10 mouse cellular contexts compared by ENCODE assay signal in the genomic region with DNA sequence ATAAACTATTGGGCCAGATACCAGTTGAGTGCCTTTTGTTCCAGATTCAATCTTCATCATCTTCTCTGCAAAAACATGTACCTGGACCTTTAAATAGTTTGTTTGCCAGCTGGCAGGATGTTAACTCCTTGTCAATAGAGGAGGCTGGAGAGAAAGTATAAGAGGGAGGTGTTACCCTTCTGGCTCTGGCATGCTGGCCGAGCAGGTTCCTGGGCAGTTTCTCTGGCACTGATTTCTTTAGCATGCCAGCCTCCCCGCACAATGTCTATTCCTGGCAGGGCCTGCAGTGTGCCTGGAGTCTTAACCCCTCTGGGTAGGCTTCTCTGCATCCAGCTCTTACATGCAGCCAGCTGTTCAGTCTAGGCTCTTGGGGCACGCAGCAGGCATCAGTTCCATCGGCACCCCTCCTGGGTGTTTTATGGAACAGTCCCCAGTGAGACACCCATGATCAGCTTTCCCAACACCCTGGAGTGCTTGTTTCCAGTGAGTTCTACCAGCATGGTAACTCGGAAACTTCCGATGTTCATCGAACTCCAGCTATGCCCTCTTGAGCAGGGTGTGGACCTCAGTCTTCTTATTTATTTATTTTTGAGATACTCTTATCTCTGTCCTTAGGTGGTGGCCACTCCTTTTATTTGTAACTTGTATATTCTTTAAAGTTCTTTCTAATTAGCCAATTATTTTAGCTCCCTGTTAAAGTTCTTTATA. TPM values are rescaled to one million over a fixed set of nuclear protein-coding genes. Genes with fewer than 3 reads are reported as not detected.
DNase-seq lines count a peak whose midpoint lies in the region; TF ChIP-seq lines count a peak whose summit lies in the region.
"Had no signal": no experiment of that assay in that cellular context is flagged by ENCODE, and none has a peak within 500 bp of the region (broad histone marks: within the 10 kb centered on the region; RNA-seq: fewer than 3 reads in every experiment).

No protein-coding gene starts in this region.

- 57% methylated on average over 7 of the region's 7 CpGs for WGBS in lung, adult 2 months

- H3K4me3 ChIP-seq in lung, adult 2 months (replicated peaks; ENCODE audit: extremely low read depth, low read depth, low read length) = no peak overlapping the region
- H3K4me3 ChIP-seq: hindbrain, embryonic 15.5 days had no signal

- TF ChIP-seq POLR2A in lung, adult 2 months (IDR thresholded peaks at IDR 0.05; ENCODE audit: borderline replicate concordance, extremely low read depth, low read depth, low read length) = peak; percentile 16; the same call in 1 of the 2 replicates

- peak; percentile 39 to 57 for DNase-seq in urinary bladder, adult 18-20 months (ENCODE audit: low spot score in 2 of 2)
- no peak for DNase-seq in urinary bladder, postnatal 10 days (ENCODE audit: low spot score)
- DNase-seq in gonadal fat pad, adult 2 months (ENCODE audit: low read depth) = peak; percentile 89
- peak; percentile 66 for DNase-seq in lung, adult 2 months
- no peak for DNase-seq in layer of hippocampus, postnatal 25 days (ENCODE audit: extremely low spot score in 1 of 2, low spot score in 1 of 2)
- DNase-seq in retina, embryonic 14.5 days (ENCODE audit: low spot score) = no peak
- DNase-seq in spleen, postnatal 36 days (ENCODE audit: low spot score in 2 of 2) = no peak

- peaks cover 5% of the 10 kb centered on the region for H3K4me1 ChIP-seq in lung, adult 2 months (ENCODE audit: control insufficient read depth, insufficient read depth, low read length)

- no peak for TF ChIP-seq CTCF in lung, adult 2 months (IDR thresholded peaks at IDR 0.05; ENCODE audit: insufficient read depth, low read length)

RNA-seq across cellular contexts. Expression of gene Erh, which starts 10.0 kb away (rescaled TPM):
- polyA plus RNA-seq in gonadal fat pad, adult 2 months (2012; rRNA removed) = 23.6 and 31.1 TPM in 2 replicates
- 15.2 and 20.7 TPM in 2 replicates for polyA plus RNA-seq in lung, adult 2 months (2012; rRNA removed)
- 10 to 100 TPM; 37.0 to 42.8 TPM for total RNA-seq in layer of hippocampus, postnatal 25 days (2021)

RNA-seq across cellular contexts. Expression of gene Slc39a9, which starts 10.4 kb away (rescaled TPM):
- 45.3 and 53.0 TPM in 2 replicates for polyA plus RNA-seq in gonadal fat pad, adult 2 months (2012; rRNA removed)
- polyA plus RNA-seq in lung, adult 2 months (2012; rRNA removed) = 49.8 and 63.9 TPM in 2 replicates
- total RNA-seq in layer of hippocampus, postnatal 25 days (2021) = 10 to 100 TPM; 37.3 to 42.7 TPM

RNA-seq across cellular contexts. Expression of gene Plekhd1, which starts 38.3 kb away (rescaled TPM):
- 4.5 and 6.4 TPM in 2 replicates for polyA plus RNA-seq in gonadal fat pad, adult 2 months (2012; rRNA removed)
- 20.3 and 20.5 TPM in 2 replicates for polyA plus RNA-seq in lung, adult 2 months (2012; rRNA removed)
- total RNA-seq in layer of hippocampus, postnatal 25 days (2021) = 1 to 10 TPM; 6.2 to 7.5 TPM
- total RNA-seq: neutrophil, adult 5-6 weeks had no signal
- polyA plus RNA-seq: Patski had no signal

Comparison
In these comparisons a context has a peak if more than half of its experiments do, and no peak if none do; other contexts are left out.
1. DNase-seq: peak in urinary bladder, adult 18-20 months (2 of 2), gonadal fat pad, adult 2 months (single experiment) and lung, adult 2 months (single experiment); none in urinary bladder, postnatal 10 days (single experiment), layer of hippocampus, postnatal 25 days (0 of 2), retina, embryonic 14.5 days (single experiment) and spleen, postnatal 36 days (0 of 2).